Mouse (Mus musculus) urinary bladder, adult 18-20 months (tissue): ENCODE measurements at regions not wholly inside any gene's neighbourhood (a gene's known extent, or its start where the extent isn't known, plus 50 kb on each side); places are given as distances from the start of the nearest gene placed in this dataset.

ENCODE experiments used
- DNase-seq, 2 experiments: peaks; one replicate each; pipeline ENCODE4 v3.0.0; 2022; ENCODE audit warnings: low spot score in 2 of 2, mixed read lengths in 2 of 2

DNA sequence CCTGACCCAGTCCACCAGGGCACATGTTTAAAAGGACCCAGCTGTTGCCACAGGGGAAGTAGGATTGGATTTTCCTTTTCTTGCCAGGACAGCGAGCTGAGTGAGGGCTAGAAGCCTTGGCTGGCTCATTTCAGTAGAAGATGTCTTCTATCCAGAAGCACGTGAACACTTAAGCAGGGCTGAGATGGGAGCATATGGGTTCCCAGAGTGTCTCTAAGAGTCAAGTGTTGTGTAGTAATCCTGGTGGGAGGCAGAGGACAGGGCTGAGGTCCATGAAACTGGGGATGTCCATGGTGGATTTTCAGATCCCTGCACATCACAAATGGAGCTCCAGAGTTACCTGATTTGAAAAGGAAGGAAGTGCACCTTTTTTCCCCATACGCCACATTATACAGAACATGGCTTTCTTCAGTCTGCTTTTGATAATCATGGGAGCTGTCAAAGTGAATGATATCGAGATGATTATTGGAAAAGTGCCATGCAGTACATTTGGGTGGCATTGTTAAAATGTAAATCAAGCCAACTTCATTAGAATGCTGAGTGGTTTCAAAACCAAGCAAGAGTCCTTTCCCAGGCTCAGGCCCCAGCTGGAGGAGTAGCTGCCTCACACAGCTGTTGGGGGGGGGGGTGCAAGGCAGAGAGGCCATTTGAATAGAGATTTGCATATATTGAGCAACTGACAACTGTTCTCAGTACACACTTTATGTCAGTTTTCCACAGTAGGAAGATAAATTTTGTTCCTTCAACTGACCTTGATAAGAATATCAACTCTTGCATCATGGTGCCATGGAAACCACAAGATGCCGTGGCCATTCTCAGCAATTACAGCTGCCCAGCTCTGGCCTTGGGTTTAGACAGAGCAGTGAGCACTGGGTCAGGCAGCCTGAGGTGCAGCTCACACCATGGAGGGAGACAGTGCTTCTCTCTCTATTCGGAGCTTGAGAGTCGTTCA lies 81.7 kb downstream of the Slc35b3 start:
- DNase-seq, result no peak

DNA sequence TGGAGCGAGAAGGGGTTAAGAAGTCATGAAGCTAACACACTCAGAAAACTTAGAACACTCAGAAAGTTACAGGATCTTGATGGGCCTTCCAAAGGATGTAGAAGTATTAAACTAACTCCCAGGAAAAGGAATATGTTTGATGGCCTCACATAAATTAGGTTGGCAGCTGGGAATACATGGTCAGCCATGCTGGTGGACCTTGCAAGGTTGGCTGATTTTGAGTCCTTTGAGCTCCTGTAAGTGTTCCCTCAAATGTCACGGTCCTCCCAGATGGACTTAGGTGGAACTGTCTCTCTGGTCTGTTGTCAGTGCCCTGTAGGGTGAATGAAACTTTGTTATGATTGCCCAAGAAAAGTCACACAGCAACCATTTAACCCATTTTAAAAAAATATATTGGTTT lies 84.8 kb downstream of the Slc35b3 start:
- no peak for DNase-seq

GRCm38 (mm10) chr13:38864002-38864401 lies 96.7 kb downstream of the Slc35b3 start:
- no peak for DNase-seq

DNA sequence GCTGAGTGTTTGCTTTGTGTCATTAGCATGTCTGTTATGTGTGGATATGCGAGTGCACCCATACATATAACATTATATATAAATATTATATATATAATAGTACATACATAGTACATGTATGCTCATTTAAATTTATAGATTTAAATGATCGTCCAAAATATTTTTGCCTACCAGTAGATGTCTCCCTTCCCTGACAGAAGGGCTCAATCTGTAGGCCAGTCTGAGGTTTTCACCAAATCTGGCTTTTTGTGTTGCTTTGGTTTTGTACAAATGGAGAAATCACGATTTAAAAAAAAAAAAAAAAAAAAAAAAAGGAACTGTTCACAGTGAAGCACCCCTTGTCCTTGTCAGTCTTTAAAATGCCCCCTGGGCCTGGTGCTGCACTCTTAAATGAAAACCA lies 104.9 kb downstream of the Slc35b3 start:
- DNase-seq, result no peak

GRCm38 (mm10) chr13:38854986-38855385 lies 105.7 kb downstream of the Slc35b3 start:
- DNase-seq, result no peak

DNA sequence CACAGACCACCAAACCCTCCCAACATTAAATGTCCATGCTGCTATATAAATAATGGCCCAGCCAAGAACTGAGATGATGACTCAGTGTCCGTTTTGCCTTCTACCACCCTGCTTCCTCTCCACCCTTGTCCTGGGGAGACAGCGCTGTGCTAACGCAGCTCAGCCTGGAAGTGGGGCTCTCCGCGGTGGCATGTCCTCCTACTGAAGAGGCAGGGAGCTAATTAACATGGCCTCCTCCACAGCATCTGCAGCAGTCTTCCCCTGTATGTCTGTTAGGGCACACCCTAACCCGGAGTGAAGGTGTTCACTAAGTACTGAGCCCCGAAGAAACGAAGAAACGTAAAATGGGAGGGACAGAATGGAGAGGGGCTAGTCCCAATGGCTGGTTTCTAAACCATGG lies 107.8 kb downstream of the Slc35b3 start:
- no peak for DNase-seq

DNA sequence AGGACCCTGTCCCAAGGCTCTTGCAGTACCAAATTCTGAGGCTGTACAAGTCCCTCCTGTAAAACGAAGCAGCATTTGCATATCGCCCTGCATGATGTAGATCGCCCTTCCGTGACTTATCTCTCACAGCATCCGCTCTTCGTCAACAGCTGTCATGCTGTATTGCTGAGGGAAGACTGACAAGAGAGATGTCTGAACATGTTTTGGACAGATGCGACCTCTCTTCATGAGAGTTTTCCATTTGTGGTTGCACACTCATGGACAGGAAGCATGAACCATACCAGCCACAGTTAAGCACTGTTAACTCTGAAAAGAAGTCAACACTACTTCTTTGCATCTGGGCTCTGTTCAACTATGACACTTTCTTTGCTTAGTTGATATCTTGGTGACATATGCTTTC lies 108.9 kb downstream of the Slc35b3 start:
- DNase-seq, result no peak

DNA sequence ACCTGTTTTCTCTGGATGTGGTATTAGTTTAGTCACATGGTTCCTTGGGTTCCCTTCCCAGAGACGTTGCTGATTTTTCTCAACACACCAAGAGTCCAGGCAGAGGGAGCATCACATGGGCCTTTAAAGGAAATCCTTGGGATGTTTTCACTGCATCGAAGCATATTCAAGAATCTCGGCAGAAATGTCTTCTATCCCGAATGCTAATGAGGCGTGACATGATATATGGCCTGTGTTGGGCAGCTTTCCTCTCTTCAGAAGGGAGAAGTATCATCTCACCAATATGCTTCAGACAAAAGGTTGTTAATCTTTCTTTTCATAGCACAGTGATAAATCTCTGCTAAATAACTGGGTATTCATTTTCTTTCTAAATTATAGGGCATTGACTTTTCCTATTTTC lies 122.4 kb downstream of the Slc35b3 start:
- no peak for DNase-seq

DNA sequence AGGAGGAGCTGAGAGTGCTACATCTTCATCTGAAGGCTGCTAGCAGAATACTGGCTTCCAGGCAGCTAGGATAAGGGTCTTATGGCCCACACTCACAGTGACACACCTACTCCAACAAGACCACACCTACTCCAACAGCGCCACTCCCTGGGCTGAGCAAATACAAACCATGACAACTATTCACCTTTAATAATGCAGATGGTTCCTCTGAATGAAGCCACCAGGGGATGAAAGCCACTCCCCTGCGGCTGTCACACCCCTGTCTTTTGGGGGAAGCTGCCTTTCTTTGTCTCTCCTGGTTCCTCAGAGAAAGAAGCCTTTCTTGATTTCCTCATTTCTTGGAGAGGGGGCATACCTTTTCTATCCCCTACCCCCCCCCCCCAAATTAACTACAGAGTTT lies 135.0 kb downstream of the Slc35b3 start:
- DNase-seq, result no peak

GRCm38 (mm10) chr13:38819526-38819925 lies 141.1 kb downstream of the Slc35b3 start:
- DNase-seq, result no peak

- DNase-seq, result no peak
These were observed 141.9 kb downstream of the Slc35b3 start for GRCm38 (mm10) chr13:38818781-38819180.

DNA sequence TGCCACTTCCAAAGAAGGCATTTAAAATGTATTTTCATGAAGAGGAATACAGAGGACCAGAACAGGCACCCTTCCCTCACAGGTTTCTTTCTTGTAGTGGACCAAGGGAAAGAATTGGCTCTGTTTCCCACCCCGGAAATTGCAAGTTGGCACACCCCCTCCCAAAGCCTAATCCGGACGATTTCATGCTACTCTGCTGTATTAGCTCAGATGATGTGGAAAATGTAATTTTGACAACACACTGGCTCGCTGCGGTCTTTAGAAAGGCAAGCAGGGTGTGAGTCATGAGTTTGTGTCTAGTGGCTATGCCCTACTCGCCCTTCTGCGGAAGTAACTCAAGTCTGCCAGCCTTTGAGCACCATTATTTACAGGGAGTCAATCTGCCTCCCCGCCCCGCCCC lies 144.4 kb downstream of the Slc35b3 start:
- DNase-seq, result no peak

DNA sequence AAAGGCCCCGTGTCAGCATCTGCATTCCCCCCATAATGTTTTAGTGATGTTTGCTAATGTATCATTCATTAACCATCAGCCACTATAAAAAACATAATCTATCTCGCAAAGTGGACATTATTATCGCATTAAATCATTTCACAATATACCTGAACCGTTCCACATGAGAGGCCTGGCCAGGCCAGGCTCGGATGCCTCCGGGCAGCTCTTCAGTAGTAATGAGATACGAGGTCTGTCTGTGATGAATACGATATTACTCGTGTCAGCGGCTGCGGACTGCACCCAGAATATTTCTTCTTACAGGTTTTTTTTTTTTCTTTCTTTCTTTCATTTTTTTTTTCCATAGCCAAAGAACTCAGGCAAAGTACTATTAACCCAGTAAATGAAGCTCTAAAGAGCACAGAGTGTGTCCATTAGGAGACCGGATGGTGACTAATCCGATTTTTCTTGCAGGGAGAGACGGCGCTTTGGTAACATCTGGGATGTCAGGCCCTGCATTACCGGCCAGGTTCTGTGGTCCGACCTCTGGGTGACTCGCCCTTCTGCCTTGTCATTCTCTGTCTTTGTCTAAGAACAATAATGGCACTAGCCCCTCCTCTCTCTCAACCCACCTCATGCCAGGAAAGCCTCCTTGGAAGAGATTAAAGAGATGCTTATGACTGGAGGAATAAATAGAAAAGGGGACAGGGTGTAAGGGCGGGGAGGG lies 145.5 kb downstream of the Slc35b3 start:
- DNase-seq, result no peak

GRCm38 (mm10) chr13:38798514-38798913 lies 139.7 kb upstream of the Eef1e1 start:
- DNase-seq, result no peak

DNA sequence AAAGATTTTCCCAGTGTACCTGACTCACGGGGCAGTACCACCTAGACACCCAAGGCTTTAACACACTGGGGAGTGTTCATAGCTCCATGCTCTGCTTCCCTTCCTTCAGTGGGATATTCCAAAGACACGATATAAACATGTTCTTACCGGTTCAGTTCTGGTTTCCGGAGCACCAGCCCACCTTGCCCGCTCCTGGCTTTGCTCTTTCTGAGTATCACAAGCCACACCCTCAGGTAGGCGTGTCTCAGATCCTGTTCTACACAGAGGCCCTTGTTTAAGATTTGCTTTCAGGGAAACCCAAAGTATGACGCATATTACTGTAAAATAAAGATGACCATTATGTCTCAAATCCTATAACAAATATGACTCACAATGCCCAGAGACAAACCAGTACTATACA lies 134.6 kb upstream of the Eef1e1 start:
- no peak for DNase-seq

DNA sequence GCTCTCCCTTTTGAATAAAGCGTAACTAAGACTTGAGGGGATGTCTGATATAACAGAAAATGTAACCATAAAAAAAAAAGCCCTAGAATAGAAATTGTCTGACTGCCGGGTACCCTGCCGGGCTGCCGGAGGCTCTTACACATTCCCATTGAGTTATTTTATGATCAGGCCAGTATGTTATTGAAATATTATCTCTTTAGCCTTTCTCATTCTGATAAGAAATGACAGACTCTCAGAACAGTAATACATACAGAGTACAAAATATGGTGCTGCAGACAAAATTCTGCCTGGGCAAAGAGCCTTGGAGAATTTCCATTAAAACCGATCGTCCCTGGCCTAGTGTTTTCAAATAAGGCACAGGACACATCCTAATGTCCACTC lies 121.8 kb upstream of the Eef1e1 start:
- no peak for DNase-seq

DNA sequence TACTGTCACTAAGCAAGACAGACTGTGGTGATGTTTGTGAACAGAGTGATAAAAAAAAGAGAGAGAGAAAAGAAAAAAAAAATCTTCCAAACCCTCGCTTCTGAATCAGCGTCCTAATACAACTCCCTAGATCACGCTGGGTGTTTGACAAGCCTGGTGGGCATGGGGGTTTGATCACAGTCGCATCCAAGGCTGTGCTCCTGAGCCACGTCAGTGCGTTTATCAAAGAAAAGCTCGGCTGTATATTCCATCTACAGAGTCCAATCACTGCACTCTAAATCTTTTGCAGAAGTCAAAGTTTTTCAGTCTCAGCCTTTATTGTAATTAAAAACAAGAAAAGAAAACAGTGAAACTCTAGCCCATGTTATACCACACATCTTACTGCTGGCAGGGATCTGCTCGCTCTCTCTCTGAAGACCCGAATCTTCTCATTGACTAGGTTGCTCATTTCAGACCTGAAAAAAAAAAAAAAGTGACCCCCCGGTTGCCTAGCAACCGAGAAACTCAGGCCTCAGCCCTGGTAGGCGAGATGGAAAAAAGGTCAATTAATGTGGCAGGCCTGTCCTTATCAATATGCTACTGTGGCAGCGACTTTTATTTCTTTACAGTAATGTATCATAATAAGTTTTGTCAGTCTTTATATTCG lies 121.2 kb upstream of the Eef1e1 start:
- no peak for DNase-seq

DNA sequence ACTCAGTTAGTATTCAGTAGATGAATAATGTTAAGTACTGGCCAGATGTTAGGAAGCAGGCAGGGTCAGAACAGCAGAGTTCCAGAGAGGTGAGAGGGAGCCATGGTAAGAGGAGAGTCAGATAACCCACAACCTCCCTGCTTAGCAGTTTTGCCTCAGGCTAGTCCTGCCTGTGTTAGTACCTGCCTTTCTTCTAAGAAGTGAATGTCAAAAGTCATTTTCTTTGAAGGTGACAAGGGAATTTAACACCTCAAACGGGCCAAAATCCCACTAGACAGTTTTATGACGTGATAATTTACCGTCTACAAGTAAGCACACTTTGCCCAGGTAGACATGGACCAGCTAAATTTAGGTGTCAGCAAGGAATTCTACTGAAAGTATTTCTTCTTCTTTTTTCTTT lies 117.7 kb upstream of the Eef1e1 start:
- DNase-seq, result no peak

DNA sequence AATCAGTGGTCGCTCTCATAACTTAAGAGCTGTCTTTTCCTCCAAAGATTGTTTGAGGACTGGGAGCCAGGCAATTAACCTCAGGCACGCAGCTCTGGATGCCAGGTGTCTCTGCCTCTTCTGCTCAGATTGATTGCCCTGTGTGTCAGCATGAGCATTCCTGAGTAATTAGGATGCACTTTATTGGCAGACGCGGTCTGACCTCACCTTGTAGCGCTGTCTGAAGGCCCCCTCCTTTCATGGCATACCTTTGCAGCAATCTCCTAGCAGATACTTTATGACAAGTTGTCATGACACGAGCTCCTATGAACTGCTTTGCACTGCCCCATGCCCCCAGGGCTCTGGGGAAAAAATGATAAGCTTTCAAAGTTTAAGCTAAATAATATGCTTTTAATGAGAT lies 114.1 kb upstream of the Eef1e1 start:
- DNase-seq, result no peak

DNA sequence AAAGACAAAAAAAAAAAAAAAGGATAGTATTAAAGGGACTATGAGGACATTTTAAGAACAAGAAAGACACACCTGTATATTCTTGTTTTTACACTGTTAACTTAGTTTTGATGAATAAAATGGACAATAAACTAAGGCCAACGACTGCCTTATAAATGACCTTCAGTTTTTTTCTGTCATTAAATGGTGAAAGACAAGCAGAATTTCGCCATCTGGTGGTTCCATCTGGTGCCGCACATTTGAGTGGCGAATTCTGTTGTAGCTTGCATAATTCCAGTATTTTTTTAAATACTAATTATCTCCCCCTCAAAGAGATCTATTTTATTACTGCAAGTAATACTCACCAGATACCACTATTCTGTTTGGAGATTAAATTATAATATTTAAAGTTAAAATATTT lies 107.3 kb upstream of the Eef1e1 start:
- peak in 1 of 2 experiments; percentile 2 for DNase-seq

DNA sequence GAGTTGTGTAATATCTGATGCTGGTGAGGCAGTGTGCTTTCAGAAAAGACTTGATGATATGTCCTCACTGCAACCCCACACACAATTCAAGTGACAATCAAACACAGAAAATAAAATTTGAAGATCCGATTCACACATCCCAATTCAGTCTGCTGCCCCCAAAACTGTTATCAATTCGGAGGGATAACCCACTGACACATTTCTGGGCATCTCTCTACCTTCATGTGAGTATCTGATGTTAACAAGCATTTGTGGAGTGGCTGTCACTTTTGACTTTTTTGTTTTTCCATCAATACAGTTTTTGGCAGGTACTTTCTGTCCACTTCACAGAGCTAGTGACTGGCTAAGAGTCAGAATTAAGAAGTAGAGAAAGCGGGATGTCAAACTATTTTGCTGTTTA lies 101.4 kb upstream of the Eef1e1 start:
- no peak for DNase-seq

DNA sequence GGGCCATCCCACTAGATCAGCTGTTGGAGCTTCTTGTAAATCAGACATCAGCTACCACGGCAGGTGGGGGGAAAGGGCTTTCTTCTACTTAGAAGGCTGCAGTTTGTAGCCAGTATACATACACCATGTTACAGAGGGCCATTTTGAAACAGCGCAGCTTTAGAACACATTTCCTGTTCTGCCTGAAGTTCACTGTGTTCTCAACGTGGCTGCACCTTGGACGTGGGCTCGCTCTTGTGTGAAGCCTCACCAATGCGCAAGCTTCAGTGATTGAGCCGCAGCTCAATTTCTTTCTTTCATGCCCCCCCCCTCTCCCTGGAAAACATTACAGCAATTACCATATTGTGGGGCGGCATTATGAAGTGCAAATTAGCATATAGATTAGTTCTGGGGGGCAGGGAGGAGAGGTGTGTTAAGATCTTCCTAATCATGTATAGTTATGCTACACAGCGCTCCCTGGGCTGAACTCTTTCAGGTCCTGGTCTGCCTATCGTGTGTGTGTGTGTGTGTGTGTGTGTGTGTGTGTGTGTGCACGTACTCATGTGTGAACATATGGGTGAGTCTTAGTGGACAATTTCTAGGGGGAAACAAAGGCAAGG lies 97.9 kb upstream of the Eef1e1 start:
- no peak for DNase-seq
